Mouse (Mus musculus): ENCODE data around the gene Pik3r5. TPM values are rescaled to one million over a fixed set of nuclear protein-coding genes. Genes with fewer than 3 reads are reported as not detected.

Gene Pik3r5
- polyA plus RNA-seq, 1 experiment from 2014 or later: 0.21 TPM

- H3K4me3 ChIP-seq (replicated peaks; ENCODE audit: low read depth, low read length): no peak overlapping the region
- H3K27me3 ChIP-seq (ENCODE audit: insufficient read depth, low read length): no peaks in the 10 kb centered on the region
- no peaks in the 10 kb centered on the region for H3K36me3 ChIP-seq (ENCODE audit: insufficient read depth, low read length)
- H3K9me3 ChIP-seq (replicated peaks; ENCODE audit: low read length): no peaks in the 10 kb centered on the region
- no peak overlapping the region for H3K27ac ChIP-seq
- no peak overlapping the region for H3K9ac ChIP-seq (ENCODE audit: low read depth, low read length)
- TF ChIP-seq CTCF (IDR thresholded peaks at IDR 0.05; ENCODE audit: low read depth): no peak
- ATAC-seq (replicated peaks; ENCODE audit: low FRiP score, low read depth) (no peak), DNase-seq (ENCODE audit: low spot score) (no peak)
- H3K4me1 ChIP-seq (replicated peaks; ENCODE audit: insufficient read depth, low read length): no peaks in the 10 kb centered on the region
- H3K4me2 ChIP-seq (ENCODE audit: low read length): no peak overlapping the region
- WGBS: 78% methylated on average over 3 of the region's 3 CpGs
Measured at GRCm38 (mm10) chr11:68484431-68484830, 52.5 kb downstream of the Pik3r5 start.

DNA sequence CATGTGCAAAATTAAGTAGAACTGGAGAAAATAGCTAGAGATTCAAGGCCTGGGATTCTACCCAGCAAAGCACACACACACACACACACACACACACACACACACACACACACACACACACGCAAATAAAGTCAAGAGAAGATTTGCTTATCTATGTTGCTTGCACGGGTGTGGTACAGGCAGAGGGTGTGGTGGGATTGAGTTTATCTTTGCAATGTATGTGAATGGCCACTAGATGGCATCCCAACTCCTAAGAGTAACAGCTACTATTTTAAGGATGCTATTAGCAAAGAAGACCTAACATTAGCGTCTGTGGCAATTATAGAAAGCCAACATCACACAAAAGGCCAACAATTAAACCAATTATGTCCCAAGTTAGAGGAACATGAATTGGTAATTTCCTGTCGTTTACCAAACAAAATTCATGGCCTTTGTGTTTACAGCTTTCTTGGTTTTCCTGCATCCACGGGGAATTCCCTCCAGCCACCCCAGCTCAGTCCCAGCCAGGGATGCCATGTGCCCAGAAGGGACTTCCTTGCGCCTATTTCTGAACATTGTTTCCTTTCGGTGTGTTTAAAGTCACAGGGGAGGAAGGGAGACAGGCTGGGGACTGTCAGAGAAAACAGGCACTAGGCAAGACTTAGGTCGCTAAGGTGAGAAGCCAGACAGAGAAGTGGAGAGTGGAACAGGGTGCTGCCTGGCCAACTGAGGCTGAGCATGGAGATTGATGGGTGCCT is 53.5 kb downstream of the Pik3r5 start:
- TF ChIP-seq CTCF (IDR thresholded peaks at IDR 0.05; ENCODE audit: low read depth): peak; percentile 89
- 36% methylated on average over 8 of the region's 8 CpGs for WGBS
- Histone ChIP-seq H3K27ac (no peak overlapping the region), H3K9ac (ENCODE audit: low read depth, low read length) (no peak overlapping the region), H3K27me3 (ENCODE audit: insufficient read depth, low read length) (no peaks in the 10 kb centered on the region), H3K4me2 (ENCODE audit: low read length) (no peak overlapping the region), H3K36me3 (ENCODE audit: insufficient read depth, low read length) (no peaks in the 10 kb centered on the region), H3K9me3 (replicated peaks; ENCODE audit: low read length) (no peaks in the 10 kb centered on the region), H3K4me1 (replicated peaks; ENCODE audit: insufficient read depth, low read length) (no peaks in the 10 kb centered on the region), H3K4me3 (replicated peaks; ENCODE audit: low read depth, low read length) (no peak overlapping the region)
- ATAC-seq (replicated peaks; ENCODE audit: low FRiP score, low read depth): no peak
- DNase-seq (ENCODE audit: low spot score): peak; percentile 89

DNA sequence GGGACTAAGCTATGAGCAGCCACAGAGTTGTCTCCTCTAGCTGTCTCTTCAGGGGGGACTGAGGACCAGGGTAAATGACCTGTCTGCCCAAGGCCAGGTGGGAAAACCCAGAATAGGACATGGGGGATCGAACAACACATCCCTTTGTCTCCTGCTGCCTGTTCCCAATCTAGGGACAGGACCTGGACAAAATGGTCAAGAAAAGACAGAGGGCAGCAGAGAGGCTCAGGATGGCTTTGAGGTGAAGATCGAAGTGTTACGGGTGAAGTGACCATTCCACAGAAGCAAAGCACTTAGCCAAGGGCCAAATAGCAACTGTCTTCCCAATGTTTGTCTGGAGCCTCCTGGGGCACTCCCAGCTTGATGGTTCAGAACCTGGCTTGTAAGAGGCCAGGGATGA is 54.2 kb downstream of the Pik3r5 start:
- Histone ChIP-seq H3K9ac (ENCODE audit: low read depth, low read length) (no peak overlapping the region), H3K27ac (no peak overlapping the region), H3K4me2 (ENCODE audit: low read length) (no peak overlapping the region), H3K27me3 (ENCODE audit: insufficient read depth, low read length) (no peaks in the 10 kb centered on the region), H3K36me3 (ENCODE audit: insufficient read depth, low read length) (no peaks in the 10 kb centered on the region), H3K4me1 (replicated peaks; ENCODE audit: insufficient read depth, low read length) (no peaks in the 10 kb centered on the region), H3K9me3 (replicated peaks; ENCODE audit: low read length) (no peaks in the 10 kb centered on the region), H3K4me3 (replicated peaks; ENCODE audit: low read depth, low read length) (no peak overlapping the region)
- no peak for ATAC-seq (replicated peaks; ENCODE audit: low FRiP score, low read depth)
- no peak for DNase-seq (ENCODE audit: low spot score)
- 94% methylated on average over 3 of the region's 3 CpGs for WGBS
- peak; percentile 45; the same call in 1 of the 2 replicates for TF ChIP-seq CTCF (IDR thresholded peaks at IDR 0.05; ENCODE audit: low read depth)

- 84% methylated on average over 10 of the region's 10 CpGs for WGBS
- DNase-seq (ENCODE audit: low spot score) (no peak), ATAC-seq (replicated peaks; ENCODE audit: low FRiP score, low read depth) (no peak)
- Histone ChIP-seq H3K4me1 (replicated peaks; ENCODE audit: insufficient read depth, low read length) (no peaks in the 10 kb centered on the region), H3K36me3 (ENCODE audit: insufficient read depth, low read length) (no peaks in the 10 kb centered on the region), H3K27me3 (ENCODE audit: insufficient read depth, low read length) (no peaks in the 10 kb centered on the region), H3K9me3 (replicated peaks; ENCODE audit: low read length) (no peaks in the 10 kb centered on the region), H3K9ac (ENCODE audit: low read depth, low read length) (no peak overlapping the region), H3K4me3 (replicated peaks; ENCODE audit: low read depth, low read length) (no peak overlapping the region), H3K27ac (no peak overlapping the region), H3K4me2 (ENCODE audit: low read length) (no peak overlapping the region)
- TF ChIP-seq CTCF (IDR thresholded peaks at IDR 0.05; ENCODE audit: low read depth): no peak
Measured at GRCm38 (mm10) chr11:68487720-68488119, 55.8 kb downstream of the Pik3r5 start.

- H3K27ac ChIP-seq: no peak overlapping the region
- WGBS: 79% methylated on average over 6 of the region's 6 CpGs
Measured at GRCm38 (mm10) chr11:68488256-68488824, 56.4 kb downstream of the Pik3r5 start.

DNA sequence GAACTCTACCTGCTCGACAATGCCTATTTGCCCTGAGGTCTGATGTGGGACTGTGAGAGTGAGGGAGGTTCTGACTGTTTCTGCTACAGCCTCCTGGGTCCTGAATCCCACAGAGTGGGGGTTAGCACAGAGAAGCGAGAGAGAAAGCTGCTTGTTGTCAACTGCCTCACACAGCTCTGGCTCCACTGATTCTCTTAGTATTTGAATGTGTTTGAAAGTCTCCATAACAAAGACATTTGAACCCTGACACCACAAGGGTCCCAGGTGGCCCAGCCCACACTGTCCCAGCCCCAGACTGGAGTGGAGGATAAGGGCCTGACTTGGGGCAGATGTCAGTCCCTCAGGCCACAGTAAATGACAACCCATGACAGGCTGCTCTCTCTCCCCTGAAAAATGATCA is 57.3 kb downstream of the Pik3r5 start:
- Histone ChIP-seq H3K9me3 (replicated peaks; ENCODE audit: low read length) (no peaks in the 10 kb centered on the region), H3K27ac (no peak overlapping the region), H3K4me1 (replicated peaks; ENCODE audit: insufficient read depth, low read length) (no peaks in the 10 kb centered on the region), H3K36me3 (ENCODE audit: insufficient read depth, low read length) (no peaks in the 10 kb centered on the region), H3K4me3 (replicated peaks; ENCODE audit: low read depth, low read length) (no peak overlapping the region), H3K9ac (ENCODE audit: low read depth, low read length) (no peak overlapping the region), H3K4me2 (ENCODE audit: low read length) (no peak overlapping the region), H3K27me3 (ENCODE audit: insufficient read depth, low read length) (no peaks in the 10 kb centered on the region)
- DNase-seq (ENCODE audit: low spot score) (no peak), ATAC-seq (replicated peaks; ENCODE audit: low FRiP score, low read depth) (no peak)
- 42% methylated on average over 2 of the region's 2 CpGs for WGBS
- TF ChIP-seq CTCF (IDR thresholded peaks at IDR 0.05; ENCODE audit: low read depth): no peak

More at GRCm38 (mm10) chr11:68488256-68488824, 56.4 kb downstream of the Pik3r5 start:
- DNase-seq (ENCODE audit: low spot score) (no peak), ATAC-seq (replicated peaks; ENCODE audit: low FRiP score, low read depth) (no peak)
- no peaks in the 10 kb centered on the region for H3K36me3 ChIP-seq (ENCODE audit: insufficient read depth, low read length)
- H3K4me3 ChIP-seq (replicated peaks; ENCODE audit: low read depth, low read length): no peak overlapping the region
- H3K4me2 ChIP-seq (ENCODE audit: low read length): no peak overlapping the region
- H3K4me1 ChIP-seq (replicated peaks; ENCODE audit: insufficient read depth, low read length): no peaks in the 10 kb centered on the region
- no peaks in the 10 kb centered on the region for H3K9me3 ChIP-seq (replicated peaks; ENCODE audit: low read length)
- TF ChIP-seq CTCF (IDR thresholded peaks at IDR 0.05; ENCODE audit: low read depth): no peak
- H3K9ac ChIP-seq (ENCODE audit: low read depth, low read length): no peak overlapping the region
- H3K27me3 ChIP-seq (ENCODE audit: insufficient read depth, low read length): no peaks in the 10 kb centered on the region

Data from kidney, postnatal 0 days (tissue).